Mouse (Mus musculus) megakaryocyte, embryonic 14.5 days (primary cell): ENCODE measurements around the gene Fam163b. TPM values are rescaled to one million over a fixed set of nuclear protein-coding genes. Genes with fewer than 3 reads are reported as not detected.

Experiments
- H3K27me3 ChIP-seq: replicated peaks from 2 replicates; pipeline ENCODE3; 2012; ENCODE audit warnings: inconsistent platforms
- H3K36me3 ChIP-seq: replicated peaks from 2 replicates; pipeline ENCODE3; 2012; ENCODE audit warnings: low read length, inconsistent platforms, mixed read lengths
- H3K4me1 ChIP-seq: 2 replicates; pipeline ENCODE4 v1.6.1; 2012; ENCODE audit warnings: inconsistent platforms
- H3K4me3 ChIP-seq: replicated peaks from 2 replicates; pipeline ENCODE3; 2012; ENCODE audit warnings: moderate library complexity, mild to moderate bottlenecking, inconsistent platforms
- H3K9me3 ChIP-seq: 2 replicates; pipeline ENCODE4 v1.6.1; 2012; ENCODE audit warnings: inconsistent platforms
- FLI1 ChIP-seq: IDR thresholded peaks from 2 replicates; pipeline ENCODE4 v1.6.1; 2012; ENCODE audit warnings: low read length, inconsistent platforms, mixed read lengths
- GATA1 ChIP-seq: IDR thresholded peaks from 3 replicates; pipeline ENCODE4 v1.6.1; 2012; ENCODE audit warnings: mixed read lengths, low read length, inconsistent platforms, borderline replicate concordance
- polyA plus RNA-seq: library from polyadenylated mRNA; stranded (reverse); fragments of >175 nt; gene quantifications from 2 replicates; pipeline ENCODE4 v1.2.3, GENCODE M21; 2012; ENCODE audit warnings: low replicate concordance; ENCODE audit not compliant: insufficient read depth

Fam163b gene
- polyA plus RNA-seq, 1 experiment: not detected

DNA sequence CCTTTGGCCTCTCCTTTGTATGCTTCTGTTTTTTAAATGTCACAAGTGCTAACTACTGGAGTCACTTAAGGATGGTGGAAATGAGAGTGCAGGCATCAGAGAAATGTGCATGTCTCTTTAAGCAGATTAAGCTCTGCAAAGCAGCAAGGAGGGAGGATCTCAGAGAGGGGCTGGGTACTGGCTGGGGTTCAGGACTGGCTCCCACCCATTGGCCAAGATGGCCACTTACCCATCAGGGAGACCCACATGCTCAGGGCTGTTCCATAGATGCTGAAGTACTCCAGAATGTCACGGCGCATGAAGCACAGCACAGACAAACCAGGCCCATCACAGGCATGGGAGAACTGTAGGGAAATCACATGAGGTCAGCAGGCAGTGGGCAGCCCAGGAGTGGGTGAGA lies 75.2 kb downstream of the Fam163b start:
- Histone ChIP-seq H3K4me3 (no peak overlapping the region), H3K4me1 (peaks cover 3% of the 10 kb centered on the region; the same call in 1 of the 2 replicates), H3K36me3 (no peaks in the 10 kb centered on the region), H3K9me3 (no peaks in the 10 kb centered on the region), H3K27me3 (peaks cover 77% of the 10 kb centered on the region)
- TF ChIP-seq GATA1 (no peak), FLI1 (no peak)

Other genes with a start within 250 kb of the Fam163b start
- 6.2 and 13.6 TPM in 2 replicates for gene Surf6, start 239.6 kb downstream of the Fam163b start, polyA plus RNA-seq
- 29.1 and 39.9 TPM in 2 replicates for gene Med22, start 231.8 kb downstream of the Fam163b start, polyA plus RNA-seq
- gene Rpl7a, start 231.7 kb downstream of the Fam163b start, polyA plus RNA-seq: 873 and 5,014 TPM in 2 replicates
- gene Surf2, start 226.1 kb downstream of the Fam163b start, polyA plus RNA-seq: 3.6 and 5.9 TPM in 2 replicates
- 14.4 and 22.6 TPM in 2 replicates for gene Surf1, start 226.0 kb downstream of the Fam163b start, polyA plus RNA-seq
- 144 and 194 TPM in 2 replicates for gene Surf4, start 208.6 kb downstream of the Fam163b start, polyA plus RNA-seq
- 0.03 TPM in 1 of 2 replicates, not detected in the other for gene Stkld1, start 208.4 kb downstream of the Fam163b start, polyA plus RNA-seq
- 35.7 TPM in 1 of 2 replicates, not detected in the other for gene Rexo4, start 178.1 kb downstream of the Fam163b start, polyA plus RNA-seq
- not detected in 2 replicates for gene Adamts13, start 169.1 kb downstream of the Fam163b start, polyA plus RNA-seq
- 7.0 and 8.3 TPM in 2 replicates for gene Cacfd1, start 132.6 kb downstream of the Fam163b start, polyA plus RNA-seq
- 7.2 and 15.1 TPM in 2 replicates for gene Slc2a6, start 114.5 kb downstream of the Fam163b start, polyA plus RNA-seq
- gene Mymk, start 70.3 kb downstream of the Fam163b start, polyA plus RNA-seq: not detected in 2 replicates
- gene Adamtsl2, start 63.1 kb downstream of the Fam163b start, polyA plus RNA-seq: not detected in 2 replicates
- not detected in 2 replicates for gene Dbh, start 22.7 kb upstream of the Fam163b start, polyA plus RNA-seq
- 505 and 531 TPM in 2 replicates for gene Sardh, start 105.8 kb upstream of the Fam163b start, polyA plus RNA-seq